Mouse (Mus musculus): ENCODE measurements around the gene Pcyt2.
A peak's percentile ranks its signal among the peaks of the same experiment; 100 is the strongest.
"Not testable (repeated sequence)": the region's sequence is repeated elsewhere in the genome, so short reads cannot be mapped to it uniquely, and the experiment has no call there.

Pcyt2 gene

GRCm38 (mm10) chr11:120615606-120616203, 2.0 kb downstream of the Pcyt2 start:
- DNase-seq (ENCODE audit: low spot score): no peak

- DNase-seq (ENCODE audit: low spot score): no peak
Measured at GRCm38 (mm10) chr11:120615167-120615566, 2.6 kb downstream of the Pcyt2 start.

GRCm38 (mm10) chr11:120613976-120614375, 3.8 kb downstream of the Pcyt2 start:
- DNase-seq (ENCODE audit: low spot score): no peak

GRCm38 (mm10) chr11:120613481-120613972, 4.2 kb downstream of the Pcyt2 start:
- no peak for DNase-seq (ENCODE audit: low spot score)

- peak; percentile 68 for DNase-seq (ENCODE audit: low spot score)
Measured at GRCm38 (mm10) chr11:120612763-120613162, 5.0 kb downstream of the Pcyt2 start.

- DNase-seq (ENCODE audit: low spot score): no peak
Measured at GRCm38 (mm10) chr11:120610477-120611046, 7.2 kb downstream of the Pcyt2 start.

GRCm38 (mm10) chr11:120609250-120609649, 8.5 kb downstream of the Pcyt2 start:
- no peak for DNase-seq (ENCODE audit: low spot score)

GRCm38 (mm10) chr11:120608241-120609034, 9.3 kb downstream of the Pcyt2 start, which contains the start of gene Npb:
Npb (plus strand) TSS chr11:120608477.
- no peak for DNase-seq (ENCODE audit: low spot score)

GRCm38 (mm10) chr11:120606764-120607163, 11.0 kb downstream of the Pcyt2 start:
- DNase-seq (ENCODE audit: low spot score): no peak

- no peak for DNase-seq (ENCODE audit: low spot score)
Measured at GRCm38 (mm10) chr11:120605667-120606066, 12.1 kb downstream of the Pcyt2 start.

GRCm38 (mm10) chr11:120603545-120603944, 14.2 kb downstream of the Pcyt2 start:
- no peak for DNase-seq (ENCODE audit: low spot score)

- DNase-seq (ENCODE audit: low spot score): no peak
Measured at GRCm38 (mm10) chr11:120600716-120601115, 17.0 kb downstream of the Pcyt2 start.

- no peak for DNase-seq (ENCODE audit: low spot score)
Measured at GRCm38 (mm10) chr11:120598990-120599549, 18.7 kb downstream of the Pcyt2 start.

GRCm38 (mm10) chr11:120598283-120598989, 19.3 kb downstream of the Pcyt2 start, which contains the start of the genes Alyref and Anapc11:
Alyref (minus strand) TSS chr11:120598365.
Anapc11 (plus strand) TSS chr11:120598421.
- DNase-seq (ENCODE audit: low spot score): peak; percentile 94

- no peak for DNase-seq (ENCODE audit: low spot score)
Measured at GRCm38 (mm10) chr11:120597240-120598235, 20.2 kb downstream of the Pcyt2 start.

- no peak for DNase-seq (ENCODE audit: low spot score)
Measured at GRCm38 (mm10) chr11:120588531-120588930, 29.2 kb downstream of the Pcyt2 start.

GRCm38 (mm10) chr11:120583937-120584336, 33.8 kb downstream of the Pcyt2 start:
- DNase-seq (ENCODE audit: low spot score): no peak

GRCm38 (mm10) chr11:120582982-120583293, 34.8 kb downstream of the Pcyt2 start:
- DNase-seq (ENCODE audit: low spot score): not testable (repeated sequence)

- DNase-seq (ENCODE audit: low spot score): no peak
Measured at GRCm38 (mm10) chr11:120582268-120582981, 35.3 kb downstream of the Pcyt2 start.

Measured in urinary bladder, postnatal 14 days (tissue).